Mouse (Mus musculus) lung, adult 2 months (tissue): Measurements from ENCODE around the gene Acot8. TPM values are rescaled to one million over a fixed set of nuclear protein-coding genes. Genes with fewer than 3 reads are reported as not detected.

Experiments used
- DNase-seq: peaks from one replicate; pipeline ENCODE4 v3.0.0; 2022
- H3K4me1 ChIP-seq: fragments of 200-500 bp; 2 replicates; pipeline ENCODE4 v1.6.1; 2011; ENCODE audit warnings: low read length; ENCODE audit not compliant: control insufficient read depth, insufficient read depth
- H3K4me3 ChIP-seq: fragments of 200-500 bp; replicated peaks from 2 replicates; pipeline ENCODE3; 2011; ENCODE audit warnings: low read depth, mild to moderate bottlenecking, control low read depth, low read length; ENCODE audit errors: extremely low read depth
- CTCF ChIP-seq: fragments of 200-500 bp; IDR thresholded peaks from 2 replicates; pipeline ENCODE4 v1.5.1; 2011; ENCODE audit warnings: mild to moderate bottlenecking, low read length, control low read depth; ENCODE audit not compliant: insufficient read depth
- POLR2A ChIP-seq: fragments of 200-500 bp; IDR thresholded peaks from 2 replicates; pipeline ENCODE4 v1.6.1; 2011; ENCODE audit warnings: low read depth, mild to moderate bottlenecking, control low read depth, low read length, borderline replicate concordance; ENCODE audit errors: extremely low read depth
- WGBS: fragments of 180-500 bp; shearing (Covaris S2); methylation state at CpG from one replicate; pipeline ENCODE4 v1.1.7; 2018; 5-methylcytosine and 5-hydroxymethylcytosine counted together
- polyA plus RNA-seq: library from polyadenylated mRNA; depleted of rRNA; stranded (reverse); fragments of >200 nt; gene quantifications from 2 replicates; pipeline ENCODE4 v1.2.3, GENCODE M21; 2012

Gene Acot8
- polyA plus RNA-seq, 1 experiment: 35.7 TPM

DNA sequence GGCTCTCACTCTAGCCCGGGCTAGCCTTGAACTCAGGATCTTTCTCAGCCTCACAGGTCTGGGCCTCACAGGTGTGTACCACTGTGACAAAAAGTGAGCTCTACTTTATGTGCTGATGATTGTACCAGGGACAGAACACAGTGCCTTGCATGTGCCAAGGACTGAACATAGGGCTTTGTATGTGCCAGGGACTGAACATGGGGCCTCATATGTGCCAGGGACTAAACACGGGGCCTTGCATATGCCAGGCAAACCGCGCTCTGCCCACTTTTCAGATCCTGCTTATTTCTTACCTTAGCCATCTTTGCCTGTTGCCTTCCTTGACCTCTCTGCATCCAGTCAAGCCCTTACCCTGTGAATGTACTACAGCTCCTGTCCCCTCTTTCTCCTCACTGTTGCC, 42.7 kb downstream of the Acot8 start:
- no peak overlapping the region for H3K4me3 ChIP-seq
- WGBS: 95% methylated on average over 4 of the region's 4 CpGs
- no peak for DNase-seq
- TF ChIP-seq CTCF: no peak
- no peak for TF ChIP-seq POLR2A
- no peaks in the 10 kb centered on the region for H3K4me1 ChIP-seq

DNA sequence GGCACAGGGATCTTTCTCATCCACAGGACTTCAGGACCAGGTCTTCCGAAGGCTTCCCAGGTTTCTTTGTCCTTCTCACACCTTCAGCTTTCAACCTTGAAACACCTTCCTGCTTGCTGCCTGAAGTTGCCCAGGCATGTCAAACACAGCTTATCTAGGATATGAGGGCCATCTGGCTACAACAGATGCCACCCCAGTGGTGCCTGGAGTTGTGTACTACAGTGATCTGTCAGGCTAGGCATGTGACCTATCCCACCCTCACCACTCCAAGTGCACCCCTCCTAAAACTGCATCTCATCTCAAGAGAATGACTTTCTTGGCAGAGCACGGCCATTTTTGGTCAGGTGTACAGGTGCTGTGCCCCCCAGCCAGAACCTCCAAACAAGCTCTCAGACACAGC, 43.2 kb downstream of the Acot8 start:
- Histone ChIP-seq H3K4me1 (no peaks in the 10 kb centered on the region), H3K4me3 (no peak overlapping the region)
- no peak for TF ChIP-seq POLR2A
- TF ChIP-seq CTCF: no peak
- 87% methylated on average over 2 of the region's 2 CpGs for WGBS
- DNase-seq: no peak

GRCm38 (mm10) chr2:164760059-164760833, 44.4 kb downstream of the Acot8 start:
- TF ChIP-seq CTCF (no peak), POLR2A (no peak)
- H3K4me1 ChIP-seq: no peaks in the 10 kb centered on the region
- DNase-seq: no peak
- H3K4me3 ChIP-seq: no peak overlapping the region
- 65% methylated on average over 4 of the region's 4 CpGs for WGBS

DNA sequence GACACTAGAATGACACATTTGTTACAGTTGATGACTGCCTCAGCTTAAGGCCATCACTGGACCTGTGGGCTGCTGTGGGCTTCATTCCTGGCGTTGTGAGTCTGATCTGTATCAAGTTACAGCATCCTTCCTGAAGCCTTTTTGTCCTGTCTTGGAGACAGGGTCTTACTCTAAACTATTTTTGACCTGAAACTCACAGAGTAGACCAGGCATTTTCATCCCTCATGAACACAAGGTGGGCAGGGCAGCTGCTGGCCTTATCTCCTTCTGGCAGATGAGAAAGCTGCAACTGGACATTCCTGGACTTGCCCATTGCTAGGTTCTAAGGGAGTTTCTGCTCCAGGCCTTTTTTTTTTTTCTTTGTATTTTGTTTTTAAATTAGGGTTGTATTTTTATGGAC, 46.0 kb downstream of the Acot8 start:
- 63% methylated on average over 1 of the region's 1 CpGs for WGBS
- H3K4me1 ChIP-seq: no peaks in the 10 kb centered on the region
- no peak overlapping the region for H3K4me3 ChIP-seq
- TF ChIP-seq POLR2A (no peak), CTCF (no peak)
- DNase-seq: no peak

GRCm38 (mm10) chr2:164757841-164758240, 46.8 kb downstream of the Acot8 start:
- H3K4me3 ChIP-seq: no peak overlapping the region
- no peak for DNase-seq
- WGBS: 89% methylated on average over 11 of the region's 11 CpGs
- no peak for TF ChIP-seq CTCF
- no peak for TF ChIP-seq POLR2A
- no peaks in the 10 kb centered on the region for H3K4me1 ChIP-seq

GRCm38 (mm10) chr2:164754800-164755199, 49.9 kb downstream of the Acot8 start:
- no peak for DNase-seq
- Histone ChIP-seq H3K4me1 (no peaks in the 10 kb centered on the region), H3K4me3 (no peak overlapping the region)
- TF ChIP-seq CTCF (no peak), POLR2A (no peak)
- 64% methylated on average over 2 of the region's 2 CpGs for WGBS

DNA sequence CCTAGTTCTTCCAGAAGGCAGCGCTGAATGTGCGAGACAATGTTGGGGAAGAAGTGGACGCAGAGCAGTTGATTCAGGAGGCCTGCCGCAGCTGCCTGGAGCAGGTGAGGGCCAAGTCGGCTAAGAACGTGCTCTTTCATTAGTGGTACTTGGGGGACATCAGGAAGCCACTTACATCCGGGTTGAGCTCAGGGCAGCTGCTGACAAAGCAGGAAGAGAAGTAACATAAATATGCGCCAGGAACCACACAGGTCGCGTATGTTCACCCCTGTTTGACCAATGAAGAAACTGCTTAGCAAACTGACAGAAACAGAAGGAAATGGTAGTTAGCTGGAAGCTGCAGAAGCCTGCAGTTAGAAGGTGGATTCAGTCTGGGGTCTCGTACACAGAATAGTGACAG, 50.6 kb downstream of the Acot8 start:
- WGBS: 50% methylated on average over 11 of the region's 11 CpGs
- H3K4me1 ChIP-seq: no peaks in the 10 kb centered on the region
- TF ChIP-seq CTCF: no peak
- no peak for TF ChIP-seq POLR2A
- no peak for DNase-seq
- H3K4me3 ChIP-seq: no peak overlapping the region

- TF ChIP-seq POLR2A (no peak), CTCF (no peak)
- DNase-seq: no peak
- 82% methylated on average over 2 of the region's 2 CpGs for WGBS
- no peaks in the 10 kb centered on the region for H3K4me1 ChIP-seq
- H3K4me3 ChIP-seq: no peak overlapping the region
Measured at GRCm38 (mm10) chr2:164752454-164752853, 52.2 kb downstream of the Acot8 start.

DNA sequence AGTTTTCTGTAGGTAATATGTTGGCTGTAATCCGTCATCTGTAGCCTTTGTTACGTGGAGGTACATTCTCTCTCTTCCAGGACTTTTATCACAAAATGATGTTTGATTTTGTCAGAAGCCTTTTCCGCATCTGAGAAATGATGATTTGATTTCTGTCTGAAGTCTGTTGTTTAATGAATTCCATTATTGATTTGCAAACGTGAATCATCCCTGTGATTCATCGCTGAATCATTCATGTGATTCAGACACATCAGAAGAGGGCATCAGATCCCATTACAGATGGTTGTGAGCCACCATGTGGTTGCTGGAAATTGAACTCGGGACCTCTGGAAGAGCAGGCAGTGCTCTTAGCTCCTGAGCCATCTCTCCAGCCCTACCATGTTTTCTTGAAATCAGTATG, 55.7 kb downstream of the Acot8 start:
- peaks cover 5% of the 10 kb centered on the region for H3K4me1 ChIP-seq
- DNase-seq: no peak
- TF ChIP-seq POLR2A: no peak
- no peak for TF ChIP-seq CTCF
- 81% methylated on average over 6 of the region's 6 CpGs for WGBS
- no peak overlapping the region for H3K4me3 ChIP-seq

DNA sequence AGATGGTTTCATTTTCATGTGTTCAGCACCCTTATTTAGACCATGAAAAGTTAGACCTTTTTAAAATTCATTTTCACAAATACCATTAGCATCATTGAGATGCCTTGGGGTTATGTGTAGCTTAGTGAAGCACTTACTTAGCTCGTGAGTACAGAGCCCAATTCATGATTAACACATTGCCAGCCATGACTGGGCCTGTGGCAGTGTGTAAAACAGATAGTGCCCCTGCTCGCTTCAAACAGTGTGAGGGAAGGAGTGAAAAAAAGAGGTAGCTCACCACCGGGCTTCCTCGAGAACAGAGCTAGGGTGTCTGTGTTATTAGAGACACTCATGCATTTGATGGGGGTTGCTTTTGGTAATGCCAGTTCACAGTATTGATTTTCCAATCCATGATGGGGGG, 56.5 kb downstream of the Acot8 start:
- DNase-seq: no peak
- Histone ChIP-seq H3K4me1 (peaks cover 5% of the 10 kb centered on the region), H3K4me3 (no peak overlapping the region)
- no peak for TF ChIP-seq POLR2A
- no peak for TF ChIP-seq CTCF
- WGBS: 81% methylated on average over 4 of the region's 4 CpGs

GRCm38 (mm10) chr2:164746693-164747092, 58.0 kb downstream of the Acot8 start:
- peak overlapping the region; percentile 99 for H3K4me3 ChIP-seq
- 28% methylated on average over 8 of the region's 8 CpGs for WGBS
- H3K4me1 ChIP-seq: peaks cover 5% of the 10 kb centered on the region
- no peak for DNase-seq
- TF ChIP-seq CTCF: no peak
- TF ChIP-seq POLR2A: no peak
